Mouse (Mus musculus) cerebellum, adult (tissue): ENCODE measurements around the gene Acox1.
A peak's percentile ranks its signal among the peaks of the same experiment; 100 is the strongest.

Experiments
- ATAC-seq: cut with Nextera tagmentation; 2 replicates; pipeline ENCODE4 v1.9.2; 2017; ENCODE audit warnings: mild to moderate bottlenecking, moderate library complexity, mixed read lengths; ENCODE audit not compliant: insufficient number of reproducible peaks, low FRiP score, low TSS enrichment

Acox1 gene

GRCm38 (mm10) chr11:116198639-116199531 is at the start of gene Acox1, which contains the start of gene Ten1:
Gene Acox1 (minus strand): TSS chr11:116199045.
Gene Ten1 (plus strand): TSS chr11:116198855.
- peak; percentile 94 for ATAC-seq

GRCm38 (mm10) chr11:116247502-116248222 is 48.8 kb upstream of the Acox1 start:
- no peak for ATAC-seq

- no peak for ATAC-seq
These were observed 46.8 kb upstream of the Acox1 start for GRCm38 (mm10) chr11:116245616-116246015.

DNA sequence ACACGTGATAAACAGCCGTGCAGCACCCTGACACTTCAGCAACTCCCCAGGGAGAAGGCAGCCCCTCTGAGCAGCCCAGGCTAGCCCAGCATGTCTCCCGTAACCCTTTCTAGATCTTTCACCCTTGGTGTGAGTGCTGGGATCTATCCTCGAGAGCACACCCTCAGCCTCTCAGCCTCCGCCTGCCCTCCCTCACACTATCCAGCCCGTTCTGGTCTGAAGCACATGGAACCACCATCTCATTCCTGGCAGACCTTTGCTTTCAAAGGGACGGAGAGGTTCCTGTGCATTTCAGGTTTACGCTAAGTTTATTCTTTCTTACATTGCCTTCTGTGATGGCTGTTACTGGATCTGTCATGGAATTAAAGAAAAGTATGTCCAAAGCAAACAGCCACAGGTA is 45.7 kb upstream of the Acox1 start:
- ATAC-seq = no peak

GRCm38 (mm10) chr11:116241744-116242235 is 42.9 kb upstream of the Acox1 start:
- ATAC-seq = no peak

- no peak for ATAC-seq
These were observed 41.0 kb upstream of the Acox1 start for GRCm38 (mm10) chr11:116239797-116240196.

DNA sequence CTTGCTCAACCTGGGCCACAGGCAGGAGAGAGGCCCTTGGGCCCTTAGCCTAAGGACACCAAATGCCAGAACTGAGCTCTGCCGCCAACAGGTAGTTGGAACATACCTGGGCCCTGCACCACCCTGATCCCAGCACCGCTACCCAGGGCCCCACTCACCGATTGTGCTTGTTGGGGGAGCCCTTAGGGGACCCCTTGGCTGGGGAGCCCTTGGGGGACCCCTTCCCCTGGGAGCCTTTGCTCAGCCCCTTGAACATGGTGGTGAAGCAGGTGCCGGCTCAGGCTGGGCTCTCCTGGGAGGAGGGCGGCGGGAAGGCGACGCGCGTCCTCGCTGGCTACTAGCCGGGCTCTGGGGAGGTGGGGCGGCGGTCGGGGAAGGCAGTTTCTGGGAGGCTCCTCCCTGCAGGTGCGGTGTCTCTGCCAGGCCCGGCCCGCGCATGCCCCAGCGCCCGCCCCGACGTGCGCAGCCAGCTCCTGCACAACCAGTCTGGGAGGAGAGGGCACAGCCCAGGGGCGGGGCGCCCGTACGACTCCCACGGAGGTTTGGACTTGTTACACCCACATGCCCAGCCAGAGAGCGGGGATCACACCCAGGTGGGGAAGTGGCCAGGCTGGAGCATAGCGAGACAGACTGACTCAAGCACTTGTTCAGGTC is 39.0 kb upstream of the Acox1 start, which contains the start of gene Evpl:
Gene Evpl, minus strand, starts transcription at position 336 of the 654 bp plus-strand sequence.
- no peak for ATAC-seq

DNA sequence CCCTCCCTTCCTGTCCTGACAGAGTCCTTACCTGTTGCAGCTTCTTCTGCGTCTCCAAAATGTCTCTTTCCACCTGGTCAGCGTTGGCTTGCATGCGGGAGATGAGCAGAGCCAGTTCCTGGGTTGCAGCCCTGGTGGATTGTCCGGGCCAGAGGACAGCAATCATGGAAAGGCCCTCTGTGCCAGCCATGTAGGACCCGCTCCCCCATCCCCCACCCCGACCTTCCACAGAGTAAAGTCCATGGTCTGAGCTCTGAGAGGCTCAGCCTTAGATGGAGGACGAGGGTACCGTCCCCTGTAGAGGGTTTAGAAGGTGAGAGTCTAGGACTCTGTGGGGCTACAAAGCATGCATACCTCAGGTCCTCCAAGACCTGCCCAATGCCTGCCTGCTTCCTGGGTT is 36.1 kb upstream of the Acox1 start:
- no peak for ATAC-seq

DNA sequence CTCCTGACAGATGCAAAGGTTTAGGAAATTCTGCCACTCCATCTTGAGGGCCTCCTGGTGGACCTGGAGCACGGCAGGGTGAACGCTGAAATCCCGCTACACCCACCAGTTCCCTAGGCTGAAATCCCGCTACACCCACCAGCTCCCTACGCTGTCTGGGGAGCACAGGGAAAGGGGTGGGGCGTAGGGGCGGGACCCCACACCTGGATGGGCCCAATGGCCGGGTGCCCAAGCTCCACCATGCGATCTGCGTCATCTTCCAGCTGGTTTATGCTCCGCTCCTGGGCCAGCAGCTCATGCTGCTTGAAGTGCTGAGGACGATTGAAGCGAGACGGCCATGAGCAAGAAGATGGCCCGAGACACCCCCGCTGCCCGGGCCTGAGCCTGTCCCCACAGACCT is 33.6 kb upstream of the Acox1 start:
- ATAC-seq = no peak

DNA sequence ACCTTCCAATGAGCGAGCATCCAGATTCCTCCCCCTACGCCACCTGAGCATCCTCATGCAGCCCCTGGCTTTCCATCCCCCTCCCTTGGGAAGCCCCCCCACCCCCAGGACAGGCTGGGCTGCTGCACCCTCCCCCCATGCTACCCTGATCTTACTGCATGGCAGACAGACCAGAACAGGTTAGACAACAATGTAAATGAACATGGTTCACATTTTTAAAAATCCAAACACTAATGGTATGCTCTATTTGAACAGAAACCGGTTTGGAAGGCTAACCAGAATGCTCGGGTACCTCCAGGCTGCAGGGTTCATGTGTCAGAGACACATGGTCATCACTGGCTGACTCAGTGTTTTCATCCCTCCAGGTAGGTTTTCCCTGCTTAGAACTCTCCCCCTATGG is 29.9 kb upstream of the Acox1 start:
- no peak for ATAC-seq

DNA sequence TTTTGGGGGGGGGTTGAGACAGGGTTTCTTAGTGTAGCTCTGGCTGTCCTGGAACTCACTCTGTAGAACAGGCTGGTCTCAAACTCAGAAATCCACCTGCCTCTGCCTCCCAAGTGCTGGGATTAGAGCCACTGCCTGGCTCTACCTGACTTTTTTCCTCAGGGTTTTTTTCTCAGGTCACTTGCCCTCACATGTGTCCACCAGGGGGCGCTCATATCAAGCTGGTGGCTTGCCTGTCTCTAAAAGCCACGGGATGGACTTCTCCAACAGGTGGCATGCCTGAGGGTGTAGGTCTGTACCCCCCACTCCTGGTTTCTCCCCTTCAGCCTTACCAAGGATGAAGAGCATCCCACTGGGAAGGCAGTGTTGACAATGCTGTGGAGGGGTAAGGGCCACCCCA is 27.6 kb upstream of the Acox1 start:
- ATAC-seq = no peak

DNA sequence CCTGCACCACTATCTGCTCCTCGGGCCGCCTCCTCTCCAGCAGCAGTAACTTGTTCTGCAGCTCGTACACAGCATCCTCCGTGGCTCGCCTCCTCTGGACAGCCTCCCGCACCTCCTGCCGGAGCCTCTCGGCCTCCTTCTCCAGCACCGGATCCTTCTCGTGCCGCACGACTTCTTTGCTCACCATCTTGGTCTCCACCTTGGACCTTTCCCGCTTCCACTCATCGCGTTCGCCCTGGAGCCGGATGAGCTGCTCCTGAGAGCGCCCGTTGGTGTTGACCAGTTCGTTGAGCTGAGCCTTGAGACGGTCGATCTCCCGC is 23.9 kb upstream of the Acox1 start:
- ATAC-seq = no peak

- no peak for ATAC-seq
These were observed 23.3 kb upstream of the Acox1 start for GRCm38 (mm10) chr11:116221931-116222739.

DNA sequence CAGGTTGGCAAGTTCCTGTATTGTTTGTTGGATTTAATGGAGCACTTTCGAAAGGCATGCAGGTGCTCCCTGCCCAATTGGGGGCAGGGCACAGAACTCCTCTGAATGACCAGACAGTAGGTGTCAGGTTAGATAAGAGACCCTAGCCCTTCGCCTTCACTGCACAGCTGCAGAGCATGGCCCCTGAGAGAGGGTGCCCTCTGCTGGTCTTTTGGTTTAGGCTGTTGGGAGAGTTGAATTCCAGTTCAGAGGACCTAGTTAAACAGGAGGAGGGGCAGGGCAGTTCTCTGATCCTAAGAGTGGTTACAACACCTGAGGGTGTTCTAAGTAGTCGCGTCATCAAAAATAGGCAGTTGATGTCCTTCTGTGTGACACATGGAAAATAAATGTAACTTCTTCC is 21.0 kb upstream of the Acox1 start:
- ATAC-seq = no peak

- ATAC-seq = no peak
These were observed 20.0 kb upstream of the Acox1 start for GRCm38 (mm10) chr11:116218737-116219400.

DNA sequence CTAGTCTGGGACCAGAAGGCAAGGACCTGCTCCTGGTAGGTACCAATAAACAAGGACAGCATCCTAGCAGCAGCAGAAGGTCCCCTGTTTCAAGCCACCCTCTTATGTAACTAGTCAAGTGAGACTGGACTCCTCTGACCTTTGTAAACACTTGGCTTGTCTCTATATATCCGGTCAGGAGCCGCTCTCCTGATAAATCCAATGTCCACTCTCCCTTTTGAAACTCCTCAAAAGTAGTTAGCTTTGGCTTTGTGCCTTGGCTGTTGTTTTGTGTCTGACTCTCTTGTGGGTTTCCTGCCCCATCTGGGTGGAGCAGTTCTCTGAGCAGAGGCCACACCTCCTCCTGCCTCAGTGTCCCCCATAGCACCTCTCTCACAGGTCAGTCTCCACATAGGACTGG is 19.4 kb upstream of the Acox1 start:
- ATAC-seq = no peak

- ATAC-seq = no peak
These were observed 17.7 kb upstream of the Acox1 start for GRCm38 (mm10) chr11:116216549-116216948.

GRCm38 (mm10) chr11:116215991-116216390 is 17.1 kb upstream of the Acox1 start:
- ATAC-seq = no peak

GRCm38 (mm10) chr11:116215181-116215580 is 16.3 kb upstream of the Acox1 start:
- no peak for ATAC-seq
